Mouse (Mus musculus): ENCODE data around the gene Irf2bpl. TPM values are rescaled to one million over a fixed set of nuclear protein-coding genes. Genes with fewer than 3 reads are reported as not detected.

The Irf2bpl gene
- polyA plus RNA-seq, 1 experiment, result 97.5 TPM

GRCm38 (mm10) chr12:86890796-86891301 lies 6.3 kb upstream of the Irf2bpl start:
- TF ChIP-seq CTCF (IDR thresholded peaks at IDR 0.05; ENCODE audit: borderline replicate concordance, extremely low read depth, insufficient read depth, insufficient read length) (peak; percentile 53; the same call in 1 of the 2 replicates), POLR2A (IDR thresholded peaks at IDR 0.05; ENCODE audit: borderline replicate concordance, extremely low read depth, insufficient read depth, insufficient read length, poor library complexity, severe bottlenecking) (no peak)

GRCm38 (mm10) chr12:86890091-86890720 lies 5.6 kb upstream of the Irf2bpl start:
- no peak for DNase-seq (ENCODE audit: low read depth)
- no peak for TF ChIP-seq POLR2A (IDR thresholded peaks at IDR 0.05; ENCODE audit: borderline replicate concordance, extremely low read depth, insufficient read depth, insufficient read length, poor library complexity, severe bottlenecking)
- TF ChIP-seq CTCF (IDR thresholded peaks at IDR 0.05; ENCODE audit: borderline replicate concordance, extremely low read depth, insufficient read depth, insufficient read length), result no peak

More at GRCm38 (mm10) chr12:86890796-86891301, 6.3 kb upstream of the Irf2bpl start:
- DNase-seq (ENCODE audit: low read depth), result peak; percentile 71

GRCm38 (mm10) chr12:86889103-86889644 lies 4.6 kb upstream of the Irf2bpl start:
- TF ChIP-seq CTCF (IDR thresholded peaks at IDR 0.05; ENCODE audit: borderline replicate concordance, extremely low read depth, insufficient read depth, insufficient read length), result no peak
- TF ChIP-seq POLR2A (IDR thresholded peaks at IDR 0.05; ENCODE audit: borderline replicate concordance, extremely low read depth, insufficient read depth, insufficient read length, poor library complexity, severe bottlenecking), result no peak
- peak; percentile 47 for DNase-seq (ENCODE audit: low read depth)

- peak; percentile 26; the same call in 1 of the 2 replicates for TF ChIP-seq CTCF (IDR thresholded peaks at IDR 0.05; ENCODE audit: borderline replicate concordance, extremely low read depth, insufficient read depth, insufficient read length)
- no peak for TF ChIP-seq POLR2A (IDR thresholded peaks at IDR 0.05; ENCODE audit: borderline replicate concordance, extremely low read depth, insufficient read depth, insufficient read length, poor library complexity, severe bottlenecking)
- DNase-seq (ENCODE audit: low read depth), result peak; percentile 95
Observed at GRCm38 (mm10) chr12:86888130-86889069, 3.8 kb upstream of the Irf2bpl start.

GRCm38 (mm10) chr12:86887381-86888129 lies 3.0 kb upstream of the Irf2bpl start:
- TF ChIP-seq CTCF (IDR thresholded peaks at IDR 0.05; ENCODE audit: borderline replicate concordance, extremely low read depth, insufficient read depth, insufficient read length), result no peak
- no peak for TF ChIP-seq POLR2A (IDR thresholded peaks at IDR 0.05; ENCODE audit: borderline replicate concordance, extremely low read depth, insufficient read depth, insufficient read length, poor library complexity, severe bottlenecking)
- peak; percentile 39 for DNase-seq (ENCODE audit: low read depth)

- DNase-seq (ENCODE audit: low read depth), result no peak
- no peak for TF ChIP-seq POLR2A (IDR thresholded peaks at IDR 0.05; ENCODE audit: borderline replicate concordance, extremely low read depth, insufficient read depth, insufficient read length, poor library complexity, severe bottlenecking)
- TF ChIP-seq CTCF (IDR thresholded peaks at IDR 0.05; ENCODE audit: borderline replicate concordance, extremely low read depth, insufficient read depth, insufficient read length), result no peak
Observed at GRCm38 (mm10) chr12:86886446-86886965, 1.9 kb upstream of the Irf2bpl start.

GRCm38 (mm10) chr12:86885746-86886145 lies 1.1 kb upstream of the Irf2bpl start:
- DNase-seq (ENCODE audit: low read depth), result no peak
- TF ChIP-seq POLR2A (IDR thresholded peaks at IDR 0.05; ENCODE audit: borderline replicate concordance, extremely low read depth, insufficient read depth, insufficient read length, poor library complexity, severe bottlenecking) (no peak), CTCF (IDR thresholded peaks at IDR 0.05; ENCODE audit: borderline replicate concordance, extremely low read depth, insufficient read depth, insufficient read length) (no peak)

GRCm38 (mm10) chr12:86885336-86885735 lies 738 bp upstream of the Irf2bpl start:
- TF ChIP-seq CTCF (IDR thresholded peaks at IDR 0.05; ENCODE audit: borderline replicate concordance, extremely low read depth, insufficient read depth, insufficient read length) (no peak), POLR2A (IDR thresholded peaks at IDR 0.05; ENCODE audit: borderline replicate concordance, extremely low read depth, insufficient read depth, insufficient read length, poor library complexity, severe bottlenecking) (no peak)
- no peak for DNase-seq (ENCODE audit: low read depth)

GRCm38 (mm10) chr12:86883280-86884196 lies 1.1 kb downstream of the Irf2bpl start:
- TF ChIP-seq CTCF (IDR thresholded peaks at IDR 0.05; ENCODE audit: borderline replicate concordance, extremely low read depth, insufficient read depth, insufficient read length) (0 out of 2 replicates have a peak, but pooled peaks have one; percentile 15), POLR2A (IDR thresholded peaks at IDR 0.05; ENCODE audit: borderline replicate concordance, extremely low read depth, insufficient read depth, insufficient read length, poor library complexity, severe bottlenecking) (no peak)
- DNase-seq (ENCODE audit: low read depth), result peak; percentile 67

GRCm38 (mm10) chr12:86883019-86883279 lies 1.6 kb downstream of the Irf2bpl start:
- TF ChIP-seq POLR2A (IDR thresholded peaks at IDR 0.05; ENCODE audit: borderline replicate concordance, extremely low read depth, insufficient read depth, insufficient read length, poor library complexity, severe bottlenecking) (no peak), CTCF (IDR thresholded peaks at IDR 0.05; ENCODE audit: borderline replicate concordance, extremely low read depth, insufficient read depth, insufficient read length) (no peak)
- DNase-seq (ENCODE audit: low read depth), result no peak
